Mouse (Mus musculus): ENCODE measurements around the gene Actl6b. TPM values are rescaled to one million over a fixed set of nuclear protein-coding genes. Genes with fewer than 3 reads are reported as not detected.
A peak's percentile ranks its signal among the peaks of the same experiment; 100 is the strongest.

Gene Actl6b
- polyA plus RNA-seq, 1 experiment from 2014 or later, result 7.3 TPM

GRCm38 (mm10) chr5:137525511-137525910 is 27.8 kb upstream of the Actl6b start:
- 0 out of 2 replicates have a peak, but pooled peaks cover 6% of the 10 kb centered on the region for H3K4me1 ChIP-seq (ENCODE audit: control insufficient read depth, insufficient read depth, low read length)
- H3K36me3 ChIP-seq (ENCODE audit: control insufficient read depth, insufficient read depth, low read length), result peaks cover 94% of the 10 kb centered on the region
- H3K4me3 ChIP-seq (ENCODE audit: low read depth, low read length), result no peak overlapping the region
- no peak overlapping the region for H3K9ac ChIP-seq (replicated peaks; ENCODE audit: low read depth, low read length)
- no peak overlapping the region for H3K4me2 ChIP-seq (replicated peaks; ENCODE audit: low read depth, low read length)
- H3K27me3 ChIP-seq (ENCODE audit: control insufficient read depth, insufficient read depth, low read length), result no peaks in the 10 kb centered on the region
- no peak for ATAC-seq (ENCODE audit: insufficient number of reproducible peaks, insufficient read depth, low FRiP score, low read depth)
- H3K27ac ChIP-seq (ENCODE audit: low read length), result no peak overlapping the region
- WGBS, result 73% methylated on average over 16 of the region's 16 CpGs
- no peaks in the 10 kb centered on the region for H3K9me3 ChIP-seq (ENCODE audit: control insufficient read depth, low read depth, low read length)

GRCm38 (mm10) chr5:137526192-137526936 is 27.0 kb upstream of the Actl6b start:
- no peak overlapping the region for H3K9ac ChIP-seq (replicated peaks; ENCODE audit: low read depth, low read length)
- no peak overlapping the region for H3K27ac ChIP-seq (ENCODE audit: low read length)
- ATAC-seq (ENCODE audit: insufficient number of reproducible peaks, insufficient read depth, low FRiP score, low read depth), result no peak
- 41% methylated on average over 16 of the region's 16 CpGs for WGBS
- H3K4me3 ChIP-seq (ENCODE audit: low read depth, low read length), result no peak overlapping the region
- H3K36me3 ChIP-seq (ENCODE audit: control insufficient read depth, insufficient read depth, low read length), result peaks cover 86% of the 10 kb centered on the region
- no peaks in the 10 kb centered on the region for H3K9me3 ChIP-seq (ENCODE audit: control insufficient read depth, low read depth, low read length)
- no peaks in the 10 kb centered on the region for H3K27me3 ChIP-seq (ENCODE audit: control insufficient read depth, insufficient read depth, low read length)
- no peak overlapping the region for H3K4me2 ChIP-seq (replicated peaks; ENCODE audit: low read depth, low read length)
- H3K4me1 ChIP-seq (ENCODE audit: control insufficient read depth, insufficient read depth, low read length), result 0 out of 2 replicates have a peak, but pooled peaks cover 6% of the 10 kb centered on the region

GRCm38 (mm10) chr5:137527413-137527812 is 25.9 kb upstream of the Actl6b start:
- Histone ChIP-seq H3K36me3 (ENCODE audit: control insufficient read depth, insufficient read depth, low read length) (peaks cover 76% of the 10 kb centered on the region), H3K27ac (ENCODE audit: low read length) (no peak overlapping the region), H3K9ac (replicated peaks; ENCODE audit: low read depth, low read length) (no peak overlapping the region), H3K4me3 (ENCODE audit: low read depth, low read length) (no peak overlapping the region), H3K4me1 (ENCODE audit: control insufficient read depth, insufficient read depth, low read length) (0 out of 2 replicates have a peak, but pooled peaks cover 6% of the 10 kb centered on the region), H3K4me2 (replicated peaks; ENCODE audit: low read depth, low read length) (no peak overlapping the region), H3K27me3 (ENCODE audit: control insufficient read depth, insufficient read depth, low read length) (no peaks in the 10 kb centered on the region), H3K9me3 (ENCODE audit: control insufficient read depth, low read depth, low read length) (no peaks in the 10 kb centered on the region)
- no peak for ATAC-seq (ENCODE audit: insufficient number of reproducible peaks, insufficient read depth, low FRiP score, low read depth)
- 68% methylated on average over 1 of the region's 1 CpGs for WGBS

GRCm38 (mm10) chr5:137528247-137528968 is 24.9 kb upstream of the Actl6b start:
- H3K27me3 ChIP-seq (ENCODE audit: control insufficient read depth, insufficient read depth, low read length), result no peaks in the 10 kb centered on the region
- no peaks in the 10 kb centered on the region for H3K9me3 ChIP-seq (ENCODE audit: control insufficient read depth, low read depth, low read length)
- WGBS, result 82% methylated on average over 22 of the region's 22 CpGs
- 0 out of 2 replicates have a peak, but pooled peaks cover 6% of the 10 kb centered on the region for H3K4me1 ChIP-seq (ENCODE audit: control insufficient read depth, insufficient read depth, low read length)
- H3K4me3 ChIP-seq (ENCODE audit: low read depth, low read length), result no peak overlapping the region
- H3K4me2 ChIP-seq (replicated peaks; ENCODE audit: low read depth, low read length), result no peak overlapping the region
- no peak overlapping the region for H3K27ac ChIP-seq (ENCODE audit: low read length)
- no peak overlapping the region for H3K9ac ChIP-seq (replicated peaks; ENCODE audit: low read depth, low read length)
- H3K36me3 ChIP-seq (ENCODE audit: control insufficient read depth, insufficient read depth, low read length), result peaks cover 66% of the 10 kb centered on the region
- no peak for ATAC-seq (ENCODE audit: insufficient number of reproducible peaks, insufficient read depth, low FRiP score, low read depth)

GRCm38 (mm10) chr5:137529221-137529995 is 23.9 kb upstream of the Actl6b start:
- ATAC-seq (ENCODE audit: insufficient number of reproducible peaks, insufficient read depth, low FRiP score, low read depth), result no peak
- WGBS, result 72% methylated on average over 15 of the region's 15 CpGs
- H3K36me3 ChIP-seq (ENCODE audit: control insufficient read depth, insufficient read depth, low read length), result peaks cover 56% of the 10 kb centered on the region
- H3K27me3 ChIP-seq (ENCODE audit: control insufficient read depth, insufficient read depth, low read length), result no peaks in the 10 kb centered on the region
- no peak overlapping the region for H3K4me3 ChIP-seq (ENCODE audit: low read depth, low read length)
- H3K9ac ChIP-seq (replicated peaks; ENCODE audit: low read depth, low read length), result no peak overlapping the region
- H3K27ac ChIP-seq (ENCODE audit: low read length), result no peak overlapping the region
- H3K9me3 ChIP-seq (ENCODE audit: control insufficient read depth, low read depth, low read length), result no peaks in the 10 kb centered on the region
- H3K4me1 ChIP-seq (ENCODE audit: control insufficient read depth, insufficient read depth, low read length), result 0 out of 2 replicates have a peak, but pooled peaks cover 6% of the 10 kb centered on the region
- H3K4me2 ChIP-seq (replicated peaks; ENCODE audit: low read depth, low read length), result no peak overlapping the region

- Histone ChIP-seq H3K27ac (ENCODE audit: low read length) (peak overlapping the region; percentile 92; the same call in 1 of the 2 replicates), H3K4me3 (ENCODE audit: low read depth, low read length) (peak overlapping the region; percentile 90), H3K4me1 (ENCODE audit: control insufficient read depth, insufficient read depth, low read length) (0 out of 2 replicates have a peak, but pooled peaks cover 6% of the 10 kb centered on the region), H3K4me2 (replicated peaks; ENCODE audit: low read depth, low read length) (peak overlapping the region; percentile 91), H3K36me3 (ENCODE audit: control insufficient read depth, insufficient read depth, low read length) (peaks cover 50% of the 10 kb centered on the region), H3K27me3 (ENCODE audit: control insufficient read depth, insufficient read depth, low read length) (no peaks in the 10 kb centered on the region), H3K9me3 (ENCODE audit: control insufficient read depth, low read depth, low read length) (no peaks in the 10 kb centered on the region), H3K9ac (replicated peaks; ENCODE audit: low read depth, low read length) (peak overlapping the region; percentile 67; the same call in 1 of the 2 replicates)
- no peak for ATAC-seq (ENCODE audit: insufficient number of reproducible peaks, insufficient read depth, low FRiP score, low read depth)
- 76% methylated on average over 8 of the region's 8 CpGs for WGBS
Measured at GRCm38 (mm10) chr5:137530075-137530474, 23.2 kb upstream of the Actl6b start.

- no peaks in the 10 kb centered on the region for H3K27me3 ChIP-seq (ENCODE audit: control insufficient read depth, insufficient read depth, low read length)
- H3K4me3 ChIP-seq (ENCODE audit: low read depth, low read length), result peak overlapping the region; percentile 90
- 0 out of 2 replicates have a peak, but pooled peaks cover 6% of the 10 kb centered on the region for H3K4me1 ChIP-seq (ENCODE audit: control insufficient read depth, insufficient read depth, low read length)
- peak; percentile 25 for ATAC-seq (ENCODE audit: insufficient number of reproducible peaks, insufficient read depth, low FRiP score, low read depth)
- H3K4me2 ChIP-seq (replicated peaks; ENCODE audit: low read depth, low read length), result peak overlapping the region; percentile 91
- peak overlapping the region; percentile 92 for H3K27ac ChIP-seq (ENCODE audit: low read length)
- peak overlapping the region; percentile 67 for H3K9ac ChIP-seq (replicated peaks; ENCODE audit: low read depth, low read length)
- H3K9me3 ChIP-seq (ENCODE audit: control insufficient read depth, low read depth, low read length), result no peaks in the 10 kb centered on the region
- WGBS, result 0% methylated on average over 41 of the region's 46 CpGs
- H3K36me3 ChIP-seq (ENCODE audit: control insufficient read depth, insufficient read depth, low read length), result peaks cover 44% of the 10 kb centered on the region
Measured at GRCm38 (mm10) chr5:137530588-137531413, 22.5 kb upstream of the Actl6b start.
